Comparison of ENCODE assay signal across 8 mouse cellular contexts in genomic region chr2:31887030-31887429, GRCm38 (mm10). TPM values are rescaled to one million over a fixed set of nuclear protein-coding genes. Genes with fewer than 3 reads are reported as not detected.
A peak's percentile ranks its signal among the peaks of the same experiment; 100 is the strongest.
DNase-seq lines count a peak whose midpoint lies in the region; ATAC-seq and TF ChIP-seq lines count a peak whose summit lies in the region.

TSS of gene Lamc3 (plus strand) at chr2:31887291.

- H3K4me1 ChIP-seq in embryonic facial prominence, embryonic 13.5 days, result peaks cover 12% of the 10 kb centered on the region
- H3K4me1 ChIP-seq in stomach, postnatal 0 days (replicated peaks; ENCODE audit: control insufficient read depth, insufficient read depth), result no peaks in the 10 kb centered on the region

- WGBS in embryonic facial prominence, embryonic 13.5 days, result 5% methylated on average over 26 of the region's 26 CpGs
- 5% methylated on average over 26 of the region's 26 CpGs for WGBS in stomach, postnatal 0 days

- DNase-seq in left cerebral cortex, adult 2 months (ENCODE audit: extremely low spot score in 1 of 2, low spot score in 2 of 2), result no peak
- no peak for DNase-seq in left cerebral cortex, adult 18-20 months (ENCODE audit: low spot score in 2 of 2)
- peak; percentile 24 to 62 for DNase-seq in heart, postnatal 14 days
- DNase-seq in kidney, postnatal 4 days, result peak; percentile 89 to 92
- DNase-seq in mesoderm, embryonic 11.5 days (ENCODE audit: low read depth, low spot score), result peak; percentile 60
- DNase-seq in stomach, postnatal 0 days (ENCODE audit: low spot score), result peak; percentile 75
- no peak for DNase-seq in frontal cortex, postnatal 10 days (ENCODE audit: low spot score in 2 of 2)

- H3K36me3 ChIP-seq in embryonic facial prominence, embryonic 13.5 days, result no peaks in the 10 kb centered on the region
- H3K36me3 ChIP-seq in stomach, postnatal 0 days (ENCODE audit: control insufficient read depth, insufficient read depth, low read length), result no peaks in the 10 kb centered on the region

- ATAC-seq in embryonic facial prominence, embryonic 13.5 days (ENCODE audit: insufficient number of reproducible peaks, insufficient read depth, low FRiP score, low TSS enrichment, low read depth), result 0 out of 2 replicates have a peak, but pooled peaks have one; percentile 52
- peak; percentile 58; the same call in 1 of the 2 replicates for ATAC-seq in stomach, postnatal 0 days (ENCODE audit: low FRiP score, low TSS enrichment)

- no peak within 1 kb of the TSS for H3K27ac ChIP-seq in left cerebral cortex, adult 2 months
- H3K27ac ChIP-seq in embryonic facial prominence, embryonic 13.5 days, result no peak within 1 kb of the TSS
- H3K27ac ChIP-seq in stomach, postnatal 0 days (replicated peaks), result no peak within 1 kb of the TSS

- peak within 1 kb of the TSS; percentile 58 for H3K4me2 ChIP-seq in embryonic facial prominence, embryonic 13.5 days
- peak within 1 kb of the TSS; percentile 45 for H3K4me2 ChIP-seq in stomach, postnatal 0 days (replicated peaks; ENCODE audit: low read depth)

- TF ChIP-seq EP300 in stomach, postnatal 0 days (optimal IDR thresholded peaks at IDR 0.05), result no peak

- H3K27me3 ChIP-seq in embryonic facial prominence, embryonic 13.5 days, result peaks cover 84% of the 10 kb centered on the region
- peaks cover 2% of the 10 kb centered on the region; the same call in 1 of the 2 replicates for H3K27me3 ChIP-seq in stomach, postnatal 0 days (ENCODE audit: control insufficient read depth, insufficient read depth, low read length)

- intact Hi-C loops in left cerebral cortex, adult 2 months (cut with DNase I), result loop anchor here (5.0 kb wide), 1 partner anchor 205 kb away; no protein-coding TSS in a partner anchor
- intact Hi-C loops in heart, postnatal 14 days (cut with DNase I), result no loop called here

- H3K9ac ChIP-seq in embryonic facial prominence, embryonic 13.5 days, result peak within 1 kb of the TSS; percentile 61
- no peak within 1 kb of the TSS for H3K9ac ChIP-seq in stomach, postnatal 0 days (ENCODE audit: low read length)

- H3K9me3 ChIP-seq in embryonic facial prominence, embryonic 13.5 days, result no peaks in the 10 kb centered on the region
- no peaks in the 10 kb centered on the region for H3K9me3 ChIP-seq in stomach, postnatal 0 days (ENCODE audit: control insufficient read depth, low read length)

- peak within 1 kb of the TSS; percentile 27 for H3K4me3 ChIP-seq in left cerebral cortex, adult 2 months
- peak within 1 kb of the TSS; percentile 40 for H3K4me3 ChIP-seq in embryonic facial prominence, embryonic 13.5 days
- H3K4me3 ChIP-seq in stomach, postnatal 0 days (ENCODE audit: low read depth, low read length), result peak within 1 kb of the TSS; percentile 22; the same call in 1 of the 2 replicates

- TF ChIP-seq CTCF in left cerebral cortex, adult 2 months (IDR thresholded peaks at IDR 0.05), result peak; percentile 54
- peak; percentile 85 for TF ChIP-seq CTCF in stomach, postnatal 0 days (IDR thresholded peaks at IDR 0.05; ENCODE audit: low read depth)

RNA-seq across cellular contexts. Expression of gene Lamc3, which starts in this region (rescaled TPM):
- total RNA-seq in left cerebral cortex, adult 2 months (2021), result 1 to 10 TPM; 6.9 to 8.8 TPM
- 1 to 10 TPM; 5.7 to 7.9 TPM for total RNA-seq in left cerebral cortex, adult 18-20 months (2021)
- polyA plus RNA-seq in embryonic facial prominence, embryonic 13.5 days (2015; fragmentation: Nextera tagmentation; extraction: Ambion mirVana), result 2.6 and 3.9 TPM in 2 replicates
- 1 to 10 TPM in 1 of 2 experiments, under 1 TPM in 1; 0.85 to 1.3 TPM for total RNA-seq in heart, postnatal 14 days (2021)
- polyA plus RNA-seq in stomach, postnatal 0 days (2015; fragmentation: Nextera tagmentation; extraction: Ambion mirVana), result 0.79 and 0.80 TPM in 2 replicates

Comparison
In these comparisons a context has a peak if more than half of its experiments do, and no peak if none do; other contexts are left out.
1. Peak in DNase-seq, ATAC-seq, H3K4me3 ChIP-seq and H3K4me2 ChIP-seq in stomach, postnatal 0 days; RNA of the gene not detected or under 1 TPM.
2. DNase-seq: peak in heart, postnatal 14 days (2 of 2), kidney, postnatal 4 days (2 of 2) and mesoderm, embryonic 11.5 days (single experiment); none in left cerebral cortex, adult 2 months (0 of 2), left cerebral cortex, adult 18-20 months (0 of 2) and frontal cortex, postnatal 10 days (0 of 2).
3. Peak in every context shown above with its lines, with median percentiles within 50 percentile points of each other: H3K4me3 ChIP-seq.